Mouse (Mus musculus): ENCODE results near the gene Zfp605. TPM values are rescaled to one million over a fixed set of nuclear protein-coding genes. Genes with fewer than 3 reads are reported as not detected.

The Zfp605 gene
- total and polyA plus RNA-seq, 3 experiments = 0.68 to 3.3 (median 2.2) TPM

DNA sequence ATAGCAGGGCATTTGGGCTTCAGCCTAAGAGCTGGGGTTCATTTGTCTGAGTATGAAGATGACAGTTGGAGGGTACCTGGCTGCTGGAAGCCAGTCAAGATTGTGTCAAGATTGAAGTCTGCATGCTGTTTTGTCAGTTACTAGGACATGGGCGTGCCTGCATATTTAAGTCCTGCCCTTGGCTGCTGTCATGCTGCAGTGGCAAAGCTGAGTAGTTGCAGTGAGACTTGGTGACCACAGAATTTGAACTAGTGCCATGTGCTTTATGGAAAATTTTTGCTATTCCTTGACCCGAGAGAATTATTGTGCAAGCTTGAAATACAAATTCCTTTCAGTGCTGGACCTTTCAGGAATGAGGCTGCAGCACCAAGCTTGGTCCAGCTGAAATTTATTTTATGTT lies 32.4 kb downstream of the Zfp605 start:
- TF ChIP-seq EP300 (IDR thresholded peaks at IDR 0.05; ENCODE audit: insufficient read depth, low read depth, low read length) = no peak
- TF ChIP-seq CTCF (IDR thresholded peaks at IDR 0.05) = no peak
- TF ChIP-seq POLR2A (IDR thresholded peaks at IDR 0.05; ENCODE audit: insufficient read depth, low read depth, low read length) = no peak
- H3K36me3 ChIP-seq (ENCODE audit: control insufficient read depth, insufficient read depth, low read length) = no peaks in the 10 kb centered on the region; the same call in 1 of the 2 replicates

DNA sequence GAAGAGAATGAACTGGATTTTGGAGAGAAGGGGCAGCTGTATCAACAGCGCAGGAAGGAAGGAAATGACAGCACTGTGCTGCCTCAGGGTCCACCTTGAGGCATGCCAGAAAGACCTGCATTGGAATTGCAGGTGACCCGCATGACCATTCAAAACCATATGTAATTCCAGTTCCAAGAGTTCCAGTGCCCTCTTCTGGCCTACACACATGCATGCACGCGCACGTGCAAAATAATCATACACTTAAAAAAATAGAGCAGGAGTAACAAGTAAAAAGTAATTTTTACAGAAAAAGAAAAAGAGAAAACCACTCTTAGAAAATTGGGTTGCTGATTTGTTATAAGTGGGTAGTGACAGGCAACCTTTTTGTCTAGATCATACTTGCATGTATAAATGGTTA lies 33.1 kb downstream of the Zfp605 start:
- Histone ChIP-seq H3K79me2 (replicated peaks; ENCODE audit: control insufficient read depth, insufficient read depth, low read length) (peaks cover 2% of the 10 kb centered on the region), H3K36me3 (ENCODE audit: control insufficient read depth, insufficient read depth, low read length) (no peaks in the 10 kb centered on the region; the same call in 1 of the 2 replicates), H3K4me1 (ENCODE audit: control insufficient read depth, insufficient read depth, low read length) (no peaks in the 10 kb centered on the region), H3K27me3 (ENCODE audit: control insufficient read depth, insufficient read depth, low read length) (no peaks in the 10 kb centered on the region), H3K27ac (no peak overlapping the region), H3K4me3 (no peak overlapping the region), H3K9ac (ENCODE audit: low read depth, low read length) (no peak overlapping the region)
- DNase-seq = no peak
- intact Hi-C loops (cut with DNase I) = no loop called here
- peak; percentile 64 for TF ChIP-seq CTCF (IDR thresholded peaks at IDR 0.05)
- no peak for TF ChIP-seq EP300 (IDR thresholded peaks at IDR 0.05; ENCODE audit: insufficient read depth, low read depth, low read length)
- 86% methylated on average over 5 of the region's 5 CpGs for WGBS

More for the DNA sequence above, 32.4 kb downstream of the Zfp605 start:
- Histone ChIP-seq H3K79me2 (replicated peaks; ENCODE audit: control insufficient read depth, insufficient read depth, low read length) (peaks cover 2% of the 10 kb centered on the region), H3K4me3 (no peak overlapping the region), H3K27me3 (ENCODE audit: control insufficient read depth, insufficient read depth, low read length) (no peaks in the 10 kb centered on the region), H3K4me1 (ENCODE audit: control insufficient read depth, insufficient read depth, low read length) (no peaks in the 10 kb centered on the region), H3K27ac (no peak overlapping the region), H3K9ac (ENCODE audit: low read depth, low read length) (no peak overlapping the region)
- peak in 1 of 2 experiments; percentile 22 for DNase-seq
- intact Hi-C loops (cut with DNase I) = no loop called here
- 72% methylated on average over 2 of the region's 2 CpGs for WGBS

DNA sequence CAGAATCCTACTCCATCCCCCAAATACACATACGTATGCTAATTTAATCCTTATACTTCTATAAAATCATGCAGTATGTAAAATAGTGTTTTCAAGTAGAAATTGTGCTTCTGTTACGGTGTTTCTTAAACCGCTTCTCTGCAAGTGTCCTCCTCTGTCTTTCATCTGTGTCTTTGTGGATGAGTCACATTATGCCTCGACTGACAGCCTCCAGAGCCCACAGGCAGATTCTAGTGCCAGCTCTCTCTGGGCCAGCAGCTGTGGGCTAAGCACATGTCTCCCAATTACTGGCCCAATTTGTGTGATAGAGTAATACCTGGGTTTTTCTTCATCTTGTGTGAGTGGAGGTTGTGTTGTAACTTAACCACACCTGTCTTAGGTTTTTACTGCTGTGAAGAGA lies 59.5 kb downstream of the Zfp605 start:
- Histone ChIP-seq H3K4me3 (no peak overlapping the region), H3K27ac (no peak overlapping the region), H3K9ac (ENCODE audit: low read depth, low read length) (no peak overlapping the region), H3K79me2 (replicated peaks; ENCODE audit: control insufficient read depth, insufficient read depth, low read length) (no peaks in the 10 kb centered on the region), H3K27me3 (ENCODE audit: control insufficient read depth, insufficient read depth, low read length) (no peaks in the 10 kb centered on the region), H3K36me3 (ENCODE audit: control insufficient read depth, insufficient read depth, low read length) (peaks cover 3% of the 10 kb centered on the region; the same call in 1 of the 2 replicates), H3K4me1 (ENCODE audit: control insufficient read depth, insufficient read depth, low read length) (no peaks in the 10 kb centered on the region)
- intact Hi-C loops (cut with DNase I) = no loop called here
- DNase-seq = no peak
- TF ChIP-seq EP300 (IDR thresholded peaks at IDR 0.05; ENCODE audit: insufficient read depth, low read depth, low read length) (no peak), CTCF (IDR thresholded peaks at IDR 0.05) (no peak)
- 95% methylated on average over 4 of the region's 4 CpGs for WGBS

DNA sequence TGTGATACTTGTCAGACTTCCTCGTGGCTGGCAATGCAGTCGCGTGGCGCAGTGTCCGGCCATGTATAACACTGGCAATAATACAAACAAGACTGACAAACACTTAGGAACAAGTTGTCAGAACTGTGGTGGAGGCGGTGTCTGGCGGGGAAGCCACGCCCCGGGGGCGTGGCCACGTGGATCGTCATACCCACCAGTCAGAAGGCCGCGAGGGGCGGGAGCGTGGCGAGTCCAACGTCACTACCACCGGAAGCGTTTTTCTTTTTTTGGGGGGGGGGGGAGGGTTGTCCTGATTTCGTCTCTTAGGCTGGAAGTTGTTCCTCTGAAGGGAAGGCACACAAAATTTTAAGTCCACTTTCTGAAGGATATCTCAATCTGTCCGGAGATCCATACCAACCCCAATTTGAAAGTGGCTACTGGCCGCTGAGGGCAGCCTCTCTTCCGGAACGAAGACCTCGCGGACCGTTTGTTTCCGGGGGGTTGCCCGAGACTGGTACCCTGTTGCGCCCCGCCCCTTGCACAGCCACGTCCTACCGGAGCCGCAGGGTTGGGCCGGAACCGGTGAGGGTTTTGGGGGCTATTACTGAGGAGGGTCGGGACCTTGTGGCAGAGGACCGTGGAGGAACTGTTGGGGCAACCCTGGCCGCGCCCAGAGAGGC lies 66.6 kb downstream of the Zfp605 start, which contains the start of gene Golga3:
Golga3 (plus strand) TSS at position 340 of the 659 bp plus-strand sequence.
- TF ChIP-seq POLR2A (IDR thresholded peaks at IDR 0.05; ENCODE audit: insufficient read depth, low read depth, low read length) = peak; percentile 82
- no peak for TF ChIP-seq CTCF (IDR thresholded peaks at IDR 0.05)
- peak; percentile 75; the same call in 1 of the 2 replicates for TF ChIP-seq EP300 (IDR thresholded peaks at IDR 0.05; ENCODE audit: insufficient read depth, low read depth, low read length)
- Histone ChIP-seq H3K36me3 (ENCODE audit: control insufficient read depth, insufficient read depth, low read length) (peaks cover 16% of the 10 kb centered on the region), H3K79me2 (replicated peaks; ENCODE audit: control insufficient read depth, insufficient read depth, low read length) (peaks cover 5% of the 10 kb centered on the region; the same call in 1 of the 2 replicates), H3K27me3 (ENCODE audit: control insufficient read depth, insufficient read depth, low read length) (no peaks in the 10 kb centered on the region), H3K27ac (peak within 1 kb of the TSS; percentile 95), H3K4me3 (peak within 1 kb of the TSS; percentile 68), H3K9ac (ENCODE audit: low read depth, low read length) (peak within 1 kb of the TSS; percentile 83), H3K4me1 (ENCODE audit: control insufficient read depth, insufficient read depth, low read length) (peaks cover 4% of the 10 kb centered on the region)
- intact Hi-C loops (cut with DNase I) = loop anchor here (2.0 kb wide), 2 partner anchors 42 to 70 kb away; partner anchors contain the start of gene Chfr
- under 1% methylated on average over 41 of the region's 41 CpGs for WGBS
- peak; percentile 91 to 95 for DNase-seq

DNA sequence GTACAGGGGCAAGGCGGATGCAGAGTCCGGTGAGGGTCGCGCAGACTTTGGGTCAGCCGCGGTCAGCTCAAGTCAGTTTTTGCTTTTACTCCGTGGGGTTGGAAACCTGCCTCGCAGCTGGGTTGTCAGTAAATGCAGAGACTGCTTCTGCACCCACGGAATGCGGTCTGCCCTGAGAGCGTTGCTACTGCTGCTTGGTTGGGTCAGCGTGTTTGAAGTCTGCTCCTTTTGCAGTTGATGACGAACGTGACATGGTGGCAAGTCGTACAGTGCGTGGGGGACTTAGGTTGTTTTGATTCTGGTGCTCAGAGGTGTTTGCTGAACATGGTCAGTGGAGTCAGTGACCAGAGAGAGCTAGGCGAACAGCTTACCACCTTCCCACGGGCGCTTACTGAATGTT lies 67.1 kb downstream of the Zfp605 start:
- TF ChIP-seq EP300 (IDR thresholded peaks at IDR 0.05; ENCODE audit: insufficient read depth, low read depth, low read length) (0 out of 2 replicates have a peak, but pooled peaks have one; percentile 1), POLR2A (IDR thresholded peaks at IDR 0.05; ENCODE audit: insufficient read depth, low read depth, low read length) (no peak)
- H3K79me2 ChIP-seq (replicated peaks; ENCODE audit: control insufficient read depth, insufficient read depth, low read length) = peaks cover 5% of the 10 kb centered on the region; the same call in 1 of the 2 replicates
- peak overlapping the region; percentile 95 for H3K27ac ChIP-seq
- no peak for DNase-seq
- intact Hi-C loops (cut with DNase I) = loop anchor here (2.0 kb wide), 2 partner anchors 42 to 70 kb away; partner anchors contain the start of gene Chfr
- H3K4me3 ChIP-seq = peak overlapping the region; percentile 68
- H3K27me3 ChIP-seq (ENCODE audit: control insufficient read depth, insufficient read depth, low read length) = no peaks in the 10 kb centered on the region
- peak overlapping the region; percentile 83 for H3K9ac ChIP-seq (ENCODE audit: low read depth, low read length)
- 2% methylated on average over 19 of the region's 19 CpGs for WGBS
- peaks cover 18% of the 10 kb centered on the region for H3K36me3 ChIP-seq (ENCODE audit: control insufficient read depth, insufficient read depth, low read length)
- peaks cover 6% of the 10 kb centered on the region for H3K4me1 ChIP-seq (ENCODE audit: control insufficient read depth, insufficient read depth, low read length)

DNA sequence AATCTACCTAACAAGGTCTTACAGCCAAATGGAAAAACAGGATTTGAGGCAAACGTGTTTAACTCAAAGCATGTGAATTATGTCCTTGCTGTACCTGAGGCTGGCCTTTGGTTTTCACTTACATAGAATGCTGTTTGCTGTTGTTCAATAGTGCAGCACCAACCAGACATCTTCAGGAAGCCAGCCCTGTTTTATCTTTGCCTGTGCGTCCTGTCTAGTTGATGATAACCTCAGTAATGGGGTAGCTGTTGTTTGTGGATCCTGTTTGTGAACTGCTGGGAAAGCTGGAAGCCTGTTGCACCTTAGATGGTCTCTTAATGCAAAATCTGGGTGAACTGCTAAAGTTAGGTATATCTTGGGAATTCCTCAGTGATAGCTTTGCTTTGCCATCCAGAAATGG lies 68.7 kb downstream of the Zfp605 start:
- H3K27me3 ChIP-seq (ENCODE audit: control insufficient read depth, insufficient read depth, low read length) = no peaks in the 10 kb centered on the region
- intact Hi-C loops (cut with DNase I) = no loop called here
- 46% methylated on average over 2 of the region's 2 CpGs for WGBS
- H3K4me1 ChIP-seq (ENCODE audit: control insufficient read depth, insufficient read depth, low read length) = peaks cover 9% of the 10 kb centered on the region
- H3K27ac ChIP-seq = no peak overlapping the region
- TF ChIP-seq CTCF (IDR thresholded peaks at IDR 0.05) (no peak), POLR2A (IDR thresholded peaks at IDR 0.05; ENCODE audit: insufficient read depth, low read depth, low read length) (no peak)
- DNase-seq = no peak
- H3K36me3 ChIP-seq (ENCODE audit: control insufficient read depth, insufficient read depth, low read length) = peaks cover 27% of the 10 kb centered on the region
- no peak overlapping the region for H3K9ac ChIP-seq (ENCODE audit: low read depth, low read length)
- H3K4me3 ChIP-seq = no peak overlapping the region
- peaks cover 5% of the 10 kb centered on the region; the same call in 1 of the 2 replicates for H3K79me2 ChIP-seq (replicated peaks; ENCODE audit: control insufficient read depth, insufficient read depth, low read length)

Other genes starting within 250 kb of the Zfp605 start
- gene Gm15446, start 186.7 kb upstream of the Zfp605 start, total RNA-seq (2021) = 1 to 10 TPM; 2.9 to 3.1 TPM
- 1.2 and 2.0 TPM in 2 replicates for gene Gm15446, start 186.7 kb upstream of the Zfp605 start, polyA plus RNA-seq (2012; rRNA removed)
- gene Zfp932, start 113.6 kb upstream of the Zfp605 start, total RNA-seq (2021) = 1 to 10 TPM; 6.6 to 7.6 TPM
- gene Zfp932, start 113.6 kb upstream of the Zfp605 start, polyA plus RNA-seq (2012; rRNA removed) = 2.5 and 7.7 TPM in 2 replicates
- 1 to 10 TPM in 1 of 2 experiments, under 1 TPM in 1; 0.98 to 3.1 TPM for gene Gm17655, start 37.6 kb upstream of the Zfp605 start, total RNA-seq (2021)
- gene Gm17655, start 37.6 kb upstream of the Zfp605 start, polyA plus RNA-seq (2012; rRNA removed) = 0.12 and 0.53 TPM in 2 replicates
- gene Gm35315, start 15.7 kb upstream of the Zfp605 start, total RNA-seq (2021) = not detected
- 0.06 TPM in 1 of 2 replicates, not detected in the other for gene Gm35315, start 15.7 kb upstream of the Zfp605 start, polyA plus RNA-seq (2012; rRNA removed)
- not detected for gene Plcxd1, start 10.1 kb upstream of the Zfp605 start, total RNA-seq (2021)
- 0.06 and 0.64 TPM in 2 replicates for gene Plcxd1, start 10.1 kb upstream of the Zfp605 start, polyA plus RNA-seq (2012; rRNA removed)
- gene Gtpbp6, start 1.9 kb upstream of the Zfp605 start, total RNA-seq (2021) = 10 to 100 TPM; 26.0 to 27.3 TPM
- gene Gtpbp6, start 1.9 kb upstream of the Zfp605 start, polyA plus RNA-seq (2012; rRNA removed) = 33.5 and 36.6 TPM in 2 replicates
- gene Chfr, start 25.8 kb downstream of the Zfp605 start, total RNA-seq (2021) = 10 to 100 TPM; 11.3 to 14.5 TPM
- 16.2 and 21.7 TPM in 2 replicates for gene Chfr, start 25.8 kb downstream of the Zfp605 start, polyA plus RNA-seq (2012; rRNA removed)
- 10 to 100 TPM; 47.2 to 53.6 TPM for gene Golga3, start 66.6 kb downstream of the Zfp605 start, total RNA-seq (2021)
- gene Golga3, start 66.6 kb downstream of the Zfp605 start, polyA plus RNA-seq (2012; rRNA removed) = 9.8 and 18.8 TPM in 2 replicates
- gene Ankle2, start 120.9 kb downstream of the Zfp605 start, total RNA-seq (2021) = 10 to 100 TPM; 27.5 to 32.7 TPM
- 6.7 and 10.0 TPM in 2 replicates for gene Ankle2, start 120.9 kb downstream of the Zfp605 start, polyA plus RNA-seq (2012; rRNA removed)
- gene Pgam5, start 159.8 kb downstream of the Zfp605 start, total RNA-seq (2021) = 10 to 100 TPM; 31.3 to 33.6 TPM
- 20.9 and 29.3 TPM in 2 replicates for gene Pgam5, start 159.8 kb downstream of the Zfp605 start, polyA plus RNA-seq (2012; rRNA removed)
- gene Pxmp2, start 176.1 kb downstream of the Zfp605 start, total RNA-seq (2021) = 100 to 1,000 TPM; 107 to 137 TPM
- 85.0 and 101 TPM in 2 replicates for gene Pxmp2, start 176.1 kb downstream of the Zfp605 start, polyA plus RNA-seq (2012; rRNA removed)
- gene Pole, start 176.2 kb downstream of the Zfp605 start, total RNA-seq (2021) = 1 to 10 TPM; 1.7 to 2.8 TPM
- 1.2 and 1.3 TPM in 2 replicates for gene Pole, start 176.2 kb downstream of the Zfp605 start, polyA plus RNA-seq (2012; rRNA removed)
- gene P2rx2, start 233.1 kb downstream of the Zfp605 start, total RNA-seq (2021) = not detected
- gene P2rx2, start 233.1 kb downstream of the Zfp605 start, polyA plus RNA-seq (2012; rRNA removed) = 0.12 TPM in 1 of 2 replicates, not detected in the other
- gene Lrcol1, start 234.6 kb downstream of the Zfp605 start, total RNA-seq (2021) = not detected
- not detected in 2 replicates for gene Lrcol1, start 234.6 kb downstream of the Zfp605 start, polyA plus RNA-seq (2012; rRNA removed)

All from heart, adult 2 months (tissue).